Mouse (Mus musculus) embryonic facial prominence, embryonic 14.5 days (tissue): ENCODE results near the gene Evl. TPM values are rescaled to one million over a fixed set of nuclear protein-coding genes. Genes with fewer than 3 reads are reported as not detected.
"Not testable (repeated sequence)": the region's sequence is repeated elsewhere in the genome, so short reads cannot be mapped to it uniquely, and the experiment has no call there.

Source experiments
- ATAC-seq: fragments of 200-750 bp; cut with Nextera tagmentation; 2 replicates; pipeline ENCODE4 v1.8.0; 2017; ENCODE audit warnings: low read depth, moderate number of reproducible peaks, moderate TSS enrichment
- DNase-seq: peaks from one replicate; pipeline ENCODE4 v3.0.0-alpha.2; 2015; ENCODE audit warnings: low spot score
- H3K27ac ChIP-seq: fragments of 300-500 bp; sonication (generic); replicated peaks from 2 replicates; pipeline ENCODE4 v1.5.1; 2014; ENCODE audit warnings: low read depth, mild to moderate bottlenecking, low read length, moderate library complexity
- H3K27me3 ChIP-seq: fragments of 300-500 bp; sonication (generic); replicated peaks from 2 replicates; pipeline ENCODE4 v1.6.1; 2014; ENCODE audit warnings: low read length; ENCODE audit not compliant: control insufficient read depth, insufficient read depth
- H3K36me3 ChIP-seq: fragments of 300-500 bp; sonication (generic); 2 replicates; pipeline ENCODE4 v1.6.1; 2014; ENCODE audit warnings: low read length, mixed read lengths; ENCODE audit not compliant: control insufficient read depth, insufficient read depth
- H3K4me1 ChIP-seq: fragments of 300-500 bp; sonication (generic); 2 replicates; pipeline ENCODE4 v1.6.1; 2014; ENCODE audit warnings: antibody characterized with exemption, low read length; ENCODE audit not compliant: control insufficient read depth, insufficient read depth
- H3K4me2 ChIP-seq: fragments of 300-500 bp; sonication (generic); 2 replicates; pipeline ENCODE4 v1.6.1; 2014; ENCODE audit warnings: low read depth, mild to moderate bottlenecking, low read length, moderate library complexity, mixed read lengths
- H3K4me3 ChIP-seq: fragments of 300-500 bp; sonication (generic); 2 replicates; pipeline ENCODE4 v1.5.1; 2014; ENCODE audit warnings: low read depth, mild to moderate bottlenecking, low read length
- H3K9ac ChIP-seq: fragments of 300-500 bp; sonication (generic); 2 replicates; pipeline ENCODE4 v1.6.1; 2014; ENCODE audit warnings: low read depth, mild to moderate bottlenecking, low read length, moderate library complexity, mixed read lengths
- H3K9me3 ChIP-seq: fragments of 300-500 bp; sonication (generic); 2 replicates; pipeline ENCODE4 v1.6.1; 2016; ENCODE audit warnings: low read length; ENCODE audit not compliant: control insufficient read depth
- WGBS: fragments of 180-500 bp; shearing (Covaris S2); extraction: QIAGEN DNeasy Blood & Tissue Kit; methylation state at CpG from one replicate; pipeline ENCODE4 v1.1.7; 2014; 5-methylcytosine and 5-hydroxymethylcytosine counted together
- polyA plus RNA-seq: library from polyadenylated mRNA; unstranded; fragments of >200 nt; fragmentation: Nextera tagmentation; extraction: Ambion mirVana; gene quantifications from 2 replicates; pipeline ENCODE4 v1.2.1, GENCODE M21; 2014

The Evl gene
- polyA plus RNA-seq, 1 experiment from 2014 or later, result 62.7 TPM

DNA sequence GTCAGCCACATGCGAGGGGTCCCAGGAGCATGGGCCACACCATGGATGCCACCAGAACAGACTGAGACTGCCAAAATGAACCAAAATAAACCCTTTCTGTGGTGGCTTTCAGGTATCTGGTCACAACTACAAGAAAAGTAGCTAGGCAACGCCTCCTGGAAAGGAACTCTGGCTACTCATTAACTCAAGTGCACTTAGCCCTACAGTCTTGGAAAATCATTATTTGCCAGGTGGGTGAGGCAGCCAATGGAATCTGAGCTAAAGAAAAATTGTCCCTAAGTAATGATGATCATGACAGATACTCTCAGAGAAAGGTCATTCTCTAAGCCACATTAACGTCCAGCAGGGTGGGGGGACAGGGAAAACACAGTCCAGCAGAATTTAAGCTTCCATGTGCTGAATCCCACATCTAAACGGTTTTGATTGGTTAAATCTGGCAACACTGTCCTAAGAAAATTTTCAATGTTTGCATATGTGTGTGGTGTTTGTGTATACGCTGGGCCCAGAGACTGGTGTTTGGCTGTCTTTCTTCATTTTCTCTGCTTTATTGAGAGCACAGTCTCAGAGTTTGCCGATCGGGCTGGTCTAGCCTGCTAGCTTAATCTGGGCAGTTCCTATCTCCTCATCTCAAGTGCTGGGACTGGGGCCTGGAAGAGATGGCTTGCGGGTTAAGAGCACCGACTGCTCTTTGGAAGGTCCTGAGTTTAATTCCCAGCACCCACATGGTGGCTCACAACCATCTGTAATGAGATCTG is 156.5 kb downstream of the Evl start:
- H3K4me2 ChIP-seq, result no peak overlapping the region
- H3K36me3 ChIP-seq, result no peaks in the 10 kb centered on the region
- no peaks in the 10 kb centered on the region for H3K27me3 ChIP-seq
- no peak for DNase-seq
- no peaks in the 10 kb centered on the region for H3K9me3 ChIP-seq
- WGBS, result 84% methylated on average over 9 of the region's 9 CpGs
- no peak overlapping the region for H3K9ac ChIP-seq
- ATAC-seq, result no peak
- H3K4me1 ChIP-seq, result no peaks in the 10 kb centered on the region
- H3K27ac ChIP-seq, result no peak overlapping the region
- H3K4me3 ChIP-seq, result no peak overlapping the region

- no peak overlapping the region for H3K4me3 ChIP-seq
- H3K4me1 ChIP-seq, result no peaks in the 10 kb centered on the region
- no peak for DNase-seq
- no peak overlapping the region for H3K27ac ChIP-seq
- ATAC-seq, result no peak
- H3K9ac ChIP-seq, result no peak overlapping the region
- H3K9me3 ChIP-seq, result no peaks in the 10 kb centered on the region
- H3K4me2 ChIP-seq, result no peak overlapping the region
- H3K27me3 ChIP-seq, result no peaks in the 10 kb centered on the region
- H3K36me3 ChIP-seq, result no peaks in the 10 kb centered on the region
- WGBS, result 72% methylated on average over 4 of the region's 4 CpGs
Measured at GRCm38 (mm10) chr12:108712481-108712880, 158.0 kb downstream of the Evl start.

DNA sequence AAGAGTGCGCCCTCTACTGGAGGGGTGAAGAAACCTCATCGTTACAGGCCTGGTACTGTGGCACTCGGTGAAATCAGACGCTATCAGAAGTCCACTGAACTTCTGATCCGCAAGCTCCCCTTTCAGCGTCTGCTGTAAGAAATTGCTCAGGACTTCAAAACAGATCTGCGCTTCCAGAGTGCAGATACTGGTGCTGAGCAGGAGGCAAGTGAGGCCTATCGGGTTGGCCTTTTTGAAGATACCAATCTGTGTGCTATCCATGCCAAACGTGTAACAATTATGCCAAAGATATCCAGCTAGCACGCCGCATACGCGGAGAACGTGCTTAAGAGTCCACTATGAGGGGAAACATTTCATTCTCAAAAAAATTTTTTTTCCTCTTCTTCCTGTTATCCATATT is 159.5 kb downstream of the Evl start:
- not testable (repeated sequence) for H3K4me3 ChIP-seq, H3K36me3 ChIP-seq, DNase-seq, H3K27me3 ChIP-seq, H3K9ac ChIP-seq, H3K4me2 ChIP-seq, ATAC-seq, H3K9me3 ChIP-seq, H3K27ac ChIP-seq, H3K4me1 ChIP-seq
- 88% methylated on average over 14 of the region's 14 CpGs for WGBS

DNA sequence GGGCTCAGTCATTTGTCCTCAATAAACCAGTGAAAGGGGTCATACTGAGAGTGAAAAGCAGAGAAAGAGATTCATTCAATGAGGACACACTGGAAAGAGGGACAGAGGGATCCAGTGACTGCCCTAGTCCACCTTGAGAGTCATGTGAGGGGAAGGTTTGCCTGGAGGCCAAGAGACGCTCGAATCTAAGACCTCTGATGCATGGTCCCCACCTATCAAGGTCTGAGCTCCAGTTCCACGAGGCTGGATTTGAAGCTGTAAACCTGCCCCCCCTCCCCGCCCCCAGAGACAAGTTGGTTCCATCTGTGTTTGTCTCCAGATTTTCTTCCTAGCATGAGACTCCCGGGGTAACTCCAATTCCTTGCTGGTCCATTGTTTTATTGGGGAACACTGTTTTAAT is 161.3 kb downstream of the Evl start:
- Histone ChIP-seq H3K36me3 (no peaks in the 10 kb centered on the region), H3K9me3 (no peaks in the 10 kb centered on the region), H3K27ac (no peak overlapping the region), H3K27me3 (no peaks in the 10 kb centered on the region), H3K4me1 (no peaks in the 10 kb centered on the region), H3K4me3 (no peak overlapping the region), H3K9ac (no peak overlapping the region), H3K4me2 (no peak overlapping the region)
- DNase-seq, result no peak
- WGBS, result 74% methylated on average over 5 of the region's 5 CpGs
- ATAC-seq, result no peak

DNA sequence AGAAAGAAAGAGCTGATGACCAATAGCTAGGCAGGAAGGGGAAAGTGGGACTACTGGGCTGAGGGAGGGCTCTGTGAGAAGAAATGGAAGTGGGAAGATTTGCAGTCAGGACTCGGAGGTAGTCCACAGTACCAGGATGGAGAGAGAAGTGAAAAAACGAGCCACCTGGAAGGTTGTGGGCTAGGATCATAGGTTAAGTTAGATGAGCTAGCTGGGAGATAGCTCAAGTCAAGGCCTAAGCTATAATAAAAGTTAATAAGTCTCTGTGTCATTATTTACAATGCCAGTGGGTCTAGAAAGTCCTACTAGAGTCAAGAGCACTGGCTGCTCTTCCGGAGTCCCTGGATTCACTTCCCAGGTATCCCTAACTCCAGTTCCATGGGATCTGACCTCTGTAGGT is 164.0 kb downstream of the Evl start:
- no peaks in the 10 kb centered on the region for H3K9me3 ChIP-seq
- no peak overlapping the region for H3K9ac ChIP-seq
- no peak for DNase-seq
- 93% methylated on average over 3 of the region's 3 CpGs for WGBS
- H3K4me3 ChIP-seq, result no peak overlapping the region
- no peak overlapping the region for H3K4me2 ChIP-seq
- no peaks in the 10 kb centered on the region for H3K4me1 ChIP-seq
- H3K27me3 ChIP-seq, result no peaks in the 10 kb centered on the region
- H3K36me3 ChIP-seq, result no peaks in the 10 kb centered on the region
- no peak overlapping the region for H3K27ac ChIP-seq
- ATAC-seq, result no peak

DNA sequence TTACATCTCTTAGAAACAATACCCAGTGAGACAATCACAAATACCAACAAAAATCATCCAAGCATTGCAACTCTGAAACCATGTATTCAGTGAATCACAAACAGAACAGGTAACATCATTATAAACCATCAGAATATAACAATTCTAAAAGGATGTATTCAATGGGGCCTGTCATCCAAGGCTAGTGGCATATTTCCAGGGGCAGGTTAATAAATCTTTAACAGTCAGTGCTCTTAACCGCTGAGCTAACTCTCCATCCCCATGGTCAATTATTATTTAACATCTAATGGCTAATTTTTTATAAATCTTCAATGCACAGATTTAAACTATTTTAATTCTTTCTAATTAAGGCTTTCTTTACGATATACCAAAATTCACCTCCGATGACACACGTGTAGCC is 167.9 kb downstream of the Evl start:
- H3K27me3 ChIP-seq, result no peaks in the 10 kb centered on the region
- no peak for ATAC-seq
- DNase-seq, result no peak
- no peak overlapping the region for H3K27ac ChIP-seq
- no peak overlapping the region for H3K4me3 ChIP-seq
- no peaks in the 10 kb centered on the region for H3K36me3 ChIP-seq
- 95% methylated on average over 4 of the region's 4 CpGs for WGBS
- H3K9ac ChIP-seq, result no peak overlapping the region
- H3K4me2 ChIP-seq, result no peak overlapping the region
- H3K4me1 ChIP-seq, result no peaks in the 10 kb centered on the region
- H3K9me3 ChIP-seq, result no peaks in the 10 kb centered on the region

DNA sequence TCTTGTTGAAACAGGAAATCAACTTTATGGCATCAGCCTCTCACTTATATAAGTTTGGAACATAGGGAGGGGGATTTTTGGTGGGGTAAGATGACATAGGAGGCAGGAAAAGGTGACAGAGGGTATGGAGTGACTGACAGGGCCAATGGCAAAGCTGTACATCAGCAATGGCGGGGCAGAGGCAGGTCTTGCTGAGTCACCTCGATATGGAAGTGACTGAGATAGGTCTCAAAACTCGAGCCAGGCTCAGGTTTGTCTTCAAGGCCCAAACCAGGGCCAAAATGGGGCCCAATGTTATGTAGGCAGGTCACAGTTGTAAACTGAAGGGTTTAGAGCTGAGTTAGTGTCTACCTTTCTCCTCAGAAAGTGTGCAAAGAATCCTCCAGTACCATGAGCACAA is 169.3 kb downstream of the Evl start:
- Histone ChIP-seq H3K27ac (no peak overlapping the region), H3K27me3 (no peaks in the 10 kb centered on the region), H3K4me1 (no peaks in the 10 kb centered on the region), H3K4me2 (no peak overlapping the region), H3K9me3 (no peaks in the 10 kb centered on the region), H3K36me3 (no peaks in the 10 kb centered on the region), H3K9ac (no peak overlapping the region), H3K4me3 (no peak overlapping the region)
- DNase-seq (no peak), ATAC-seq (no peak)
- WGBS, result 74% methylated on average over 3 of the region's 3 CpGs

DNA sequence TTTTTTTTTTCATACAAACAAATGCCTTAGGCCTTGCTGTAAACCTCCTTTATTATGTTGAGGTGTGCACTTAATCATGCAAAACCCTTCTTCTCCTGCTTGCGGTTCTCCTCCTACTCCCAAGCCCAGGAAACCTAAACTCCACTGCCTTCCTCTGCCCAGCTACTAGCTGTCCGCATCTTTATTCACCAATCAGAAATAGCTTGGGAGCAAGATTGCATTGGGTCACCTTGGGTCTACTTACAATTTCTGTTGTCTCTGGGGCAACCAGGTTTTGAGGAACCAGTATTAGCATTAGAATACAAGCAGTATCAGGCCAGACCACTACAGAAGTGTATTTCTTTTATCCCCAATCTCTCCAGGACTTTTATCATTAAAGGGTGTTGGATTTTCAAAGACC is 179.9 kb downstream of the Evl start:
- Histone ChIP-seq H3K9ac (no peak overlapping the region), H3K4me3 (no peak overlapping the region), H3K27ac (no peak overlapping the region), H3K36me3 (no peaks in the 10 kb centered on the region), H3K4me1 (no peaks in the 10 kb centered on the region), H3K9me3 (no peaks in the 10 kb centered on the region), H3K4me2 (no peak overlapping the region), H3K27me3 (no peaks in the 10 kb centered on the region)
- no peak for DNase-seq
- ATAC-seq, result no peak
- WGBS, result 88% methylated on average over 2 of the region's 2 CpGs

DNA sequence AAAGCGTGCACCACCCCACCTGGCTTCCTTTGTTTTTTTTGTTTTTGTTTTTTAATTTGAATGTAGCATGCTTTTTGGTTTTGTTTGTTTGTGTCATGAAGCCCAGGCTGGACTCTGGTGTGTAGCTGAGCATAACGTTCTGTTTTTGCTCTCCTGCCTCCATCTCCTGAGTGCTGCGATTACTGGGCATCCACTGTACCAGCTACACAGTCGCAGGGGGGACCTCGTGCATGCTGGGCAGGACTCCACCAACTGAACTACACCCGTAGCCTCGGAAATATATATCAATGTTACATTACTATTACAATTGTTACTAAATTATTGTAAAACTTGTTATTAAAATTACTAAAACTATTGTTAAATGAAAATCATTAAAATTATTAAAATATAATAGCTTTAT is 183.3 kb downstream of the Evl start:
- WGBS, result 90% methylated on average over 7 of the region's 7 CpGs
- Histone ChIP-seq H3K4me1 (no peaks in the 10 kb centered on the region), H3K27ac (no peak overlapping the region), H3K9ac (no peak overlapping the region), H3K27me3 (no peaks in the 10 kb centered on the region), H3K9me3 (no peaks in the 10 kb centered on the region), H3K36me3 (no peaks in the 10 kb centered on the region), H3K4me2 (no peak overlapping the region), H3K4me3 (no peak overlapping the region)
- DNase-seq (no peak), ATAC-seq (no peak)
